In genomic region chr10:86057712-86058111, GRCm38 (mm10) we compare ENCODE assay signal across 16 mouse cellular contexts. TPM values are rescaled to one million over a fixed set of nuclear protein-coding genes. Genes with fewer than 3 reads are reported as not detected.
"Had no signal": no experiment of that assay in that cellular context is flagged by ENCODE, and none has a peak within 500 bp of the region (broad histone marks: within the 10 kb centered on the region; RNA-seq: fewer than 3 reads in every experiment).

No protein-coding gene starts in this region.

- ATAC-seq: hindbrain, embryonic 16.5 days; inflammation-experienced regulatory T-cells, adult 6 months; lung, postnatal 0 days; midbrain, embryonic 13.5 days had no signal

- H3K27ac ChIP-seq: left cerebral cortex, adult 2 months; limb, embryonic 12.5 days; liver, embryonic 15.5 days; midbrain, embryonic 13.5 days; neural tube, embryonic 15.5 days had no signal

- H3K36me3 ChIP-seq: limb, embryonic 12.5 days had no signal

- H3K9me3 ChIP-seq: liver, embryonic 15.5 days; midbrain, embryonic 13.5 days; neural tube, embryonic 15.5 days had no signal

- H3K4me1 ChIP-seq: midbrain, embryonic 13.5 days; neural tube, embryonic 15.5 days had no signal

- H3K27me3 ChIP-seq: limb, embryonic 12.5 days; liver, embryonic 15.5 days; midbrain, embryonic 13.5 days; neural tube, embryonic 15.5 days had no signal

- H3K4me2 ChIP-seq: limb, embryonic 12.5 days; liver, embryonic 11.5 days; liver, embryonic 15.5 days; midbrain, embryonic 13.5 days; neural tube, embryonic 15.5 days had no signal

- H3K4me3 ChIP-seq: left cerebral cortex, adult 2 months; limb, embryonic 12.5 days; liver, embryonic 15.5 days; midbrain, embryonic 13.5 days; myocyte; neural tube, embryonic 15.5 days had no signal

- H3K9ac ChIP-seq: limb, embryonic 12.5 days; liver, embryonic 15.5 days; midbrain, embryonic 13.5 days; neural tube, embryonic 15.5 days had no signal

- DNase-seq: lung, adult 2 months; lung, postnatal 36 days; thymus, adult 18-20 months; thymus, postnatal 25 days had no signal

RNA-seq across cellular contexts. Expression of gene Bpifc, which starts 46.0 kb away (rescaled TPM):
- total RNA-seq: left cerebral cortex, postnatal 25 days had no signal
- polyA plus RNA-seq: inflammation-experienced regulatory T-cells, adult 6 months; liver, embryonic 11.5 days; midbrain, embryonic 13.5 days; myocyte; neural tube, embryonic 11.5 days had no signal
